Mouse (Mus musculus) megakaryocyte, embryonic 14.5 days (primary cell): ENCODE measurements at regions not wholly inside any gene's neighbourhood (a gene's known extent, or its start where the extent isn't known, plus 50 kb on each side); places are given as distances from the start of the nearest gene placed in this dataset.

ENCODE experiments used
- H3K27me3 ChIP-seq: replicated peaks from 2 replicates; pipeline ENCODE3; 2012; ENCODE audit warnings: inconsistent platforms
- H3K36me3 ChIP-seq: replicated peaks from 2 replicates; pipeline ENCODE3; 2012; ENCODE audit warnings: low read length, inconsistent platforms, mixed read lengths
- H3K4me1 ChIP-seq: 2 replicates; pipeline ENCODE4 v1.6.1; 2012; ENCODE audit warnings: inconsistent platforms
- H3K4me3 ChIP-seq: replicated peaks from 2 replicates; pipeline ENCODE3; 2012; ENCODE audit warnings: moderate library complexity, mild to moderate bottlenecking, inconsistent platforms
- H3K9me3 ChIP-seq: 2 replicates; pipeline ENCODE4 v1.6.1; 2012; ENCODE audit warnings: inconsistent platforms
- FLI1 ChIP-seq: IDR thresholded peaks from 2 replicates; pipeline ENCODE4 v1.6.1; 2012; ENCODE audit warnings: low read length, inconsistent platforms, mixed read lengths
- GATA1 ChIP-seq: IDR thresholded peaks from 3 replicates; pipeline ENCODE4 v1.6.1; 2012; ENCODE audit warnings: mixed read lengths, low read length, inconsistent platforms, borderline replicate concordance

DNA sequence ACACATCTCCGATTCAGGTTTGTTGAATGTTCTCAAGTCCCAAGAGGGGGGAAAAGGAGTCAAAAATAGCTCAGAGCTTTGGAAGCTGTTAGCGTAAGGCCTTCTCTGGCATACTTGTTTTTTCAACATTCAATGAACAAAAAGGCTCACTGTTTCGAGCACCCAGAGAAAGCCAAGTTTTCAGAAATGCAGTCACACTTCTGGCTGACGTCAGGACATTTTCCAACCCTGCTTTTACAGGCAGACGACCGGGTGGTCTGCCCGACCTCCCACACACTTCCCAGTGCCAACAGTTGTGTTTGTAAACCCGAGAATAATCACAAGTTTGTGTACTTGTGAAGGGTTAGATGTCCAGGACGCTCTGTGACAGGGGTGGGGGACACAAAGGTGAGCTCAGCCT is 218.5 kb downstream of the Wdr11 start:
- Histone ChIP-seq H3K9me3 (peaks cover 14% of the 10 kb centered on the region; the same call in 1 of the 2 replicates), H3K36me3 (no peaks in the 10 kb centered on the region), H3K4me1 (no peaks in the 10 kb centered on the region), H3K4me3 (no peak overlapping the region), H3K27me3 (no peaks in the 10 kb centered on the region)
- no peak for TF ChIP-seq GATA1
- no peak for TF ChIP-seq FLI1

DNA sequence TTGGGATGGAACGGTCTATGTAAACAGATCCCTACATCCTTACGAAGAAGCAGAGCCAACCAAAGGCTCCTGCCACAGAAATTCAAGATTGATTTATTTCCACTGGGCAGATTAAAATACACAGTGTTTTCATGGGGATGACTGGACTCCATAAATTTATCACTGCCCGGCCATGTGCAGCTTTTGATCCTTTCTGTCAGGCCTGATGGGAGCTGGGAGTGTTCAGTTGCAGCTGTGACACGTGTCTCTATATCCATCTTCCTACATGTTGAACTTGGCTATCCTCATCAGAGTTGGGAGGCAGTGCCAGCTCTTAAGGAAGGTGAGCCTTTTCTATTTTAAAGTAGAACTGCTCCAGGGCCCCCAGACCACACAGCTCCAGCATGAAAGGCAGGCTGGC is 218.9 kb downstream of the Wdr11 start:
- Histone ChIP-seq H3K9me3 (peaks cover 14% of the 10 kb centered on the region; the same call in 1 of the 2 replicates), H3K27me3 (no peaks in the 10 kb centered on the region), H3K4me3 (no peak overlapping the region), H3K36me3 (no peaks in the 10 kb centered on the region), H3K4me1 (no peaks in the 10 kb centered on the region)
- TF ChIP-seq GATA1 (no peak), FLI1 (no peak)

DNA sequence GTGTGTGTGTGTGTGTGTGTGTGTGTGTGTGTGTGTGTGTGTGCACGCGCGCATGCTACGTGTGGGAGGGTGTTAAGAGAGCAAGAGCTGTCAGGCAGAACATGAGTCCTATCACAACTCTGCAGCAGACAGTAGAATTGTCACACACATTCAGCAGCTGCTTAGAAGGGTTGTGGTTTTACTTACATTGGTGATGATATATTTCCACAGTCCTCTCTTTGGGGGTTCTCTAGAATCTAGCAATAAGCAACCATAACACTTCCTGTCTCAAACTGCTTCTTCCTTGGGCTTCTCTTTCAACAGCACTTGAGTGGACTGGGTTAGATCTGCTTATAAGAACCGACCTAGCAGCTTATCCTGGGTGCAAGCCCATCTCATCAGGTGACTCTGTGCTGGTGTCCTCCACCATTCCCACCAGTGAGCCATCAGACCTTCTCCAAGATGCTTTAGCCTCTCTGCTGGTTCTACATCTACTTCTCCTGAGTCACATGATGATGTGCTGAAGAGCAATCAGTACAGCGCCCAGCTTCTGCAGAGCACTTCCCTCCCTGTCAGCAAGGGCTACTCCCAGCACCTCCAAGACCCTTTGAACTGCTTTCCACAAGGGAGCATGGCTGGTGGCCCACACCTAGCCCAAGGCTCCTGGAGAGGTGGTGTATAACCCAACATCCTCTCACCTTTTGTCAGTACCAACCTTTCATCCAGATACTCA is 222.6 kb downstream of the Wdr11 start:
- no peaks in the 10 kb centered on the region for H3K27me3 ChIP-seq
- H3K9me3 ChIP-seq = peaks cover 27% of the 10 kb centered on the region
- H3K4me3 ChIP-seq = no peak overlapping the region
- no peaks in the 10 kb centered on the region for H3K4me1 ChIP-seq
- H3K36me3 ChIP-seq = no peaks in the 10 kb centered on the region
- TF ChIP-seq FLI1 = no peak
- no peak for TF ChIP-seq GATA1

- Histone ChIP-seq H3K27me3 (no peaks in the 10 kb centered on the region), H3K4me1 (no peaks in the 10 kb centered on the region), H3K4me3 (no peak overlapping the region), H3K9me3 (peaks cover 31% of the 10 kb centered on the region), H3K36me3 (no peaks in the 10 kb centered on the region)
- TF ChIP-seq GATA1 = no peak
Measured at GRCm38 (mm10) chr7:129818833-129819232, 227.2 kb downstream of the Wdr11 start.

DNA sequence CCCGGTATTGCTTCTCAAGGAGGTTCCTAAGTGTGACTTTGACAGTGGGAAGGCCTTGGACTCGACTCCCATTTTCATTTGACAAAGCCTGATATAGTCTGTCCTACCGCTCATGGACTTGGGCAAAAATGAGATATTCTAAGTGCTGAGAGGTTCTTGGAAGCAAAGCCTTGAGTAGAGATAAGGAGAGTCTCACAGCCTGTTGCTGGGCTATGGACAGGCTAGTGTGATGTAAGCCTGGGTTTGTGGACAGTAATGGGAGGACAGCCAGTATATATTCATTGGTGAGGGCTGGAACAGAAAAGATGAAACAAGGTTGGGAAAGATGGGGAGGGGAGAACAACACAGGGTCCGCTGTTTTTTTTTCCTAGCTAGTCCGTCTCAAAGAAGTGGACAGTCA is 228.0 kb downstream of the Wdr11 start:
- no peak for TF ChIP-seq FLI1
- TF ChIP-seq GATA1 = no peak
- Histone ChIP-seq H3K4me1 (no peaks in the 10 kb centered on the region), H3K9me3 (peaks cover 31% of the 10 kb centered on the region), H3K4me3 (no peak overlapping the region), H3K27me3 (no peaks in the 10 kb centered on the region), H3K36me3 (no peaks in the 10 kb centered on the region)

DNA sequence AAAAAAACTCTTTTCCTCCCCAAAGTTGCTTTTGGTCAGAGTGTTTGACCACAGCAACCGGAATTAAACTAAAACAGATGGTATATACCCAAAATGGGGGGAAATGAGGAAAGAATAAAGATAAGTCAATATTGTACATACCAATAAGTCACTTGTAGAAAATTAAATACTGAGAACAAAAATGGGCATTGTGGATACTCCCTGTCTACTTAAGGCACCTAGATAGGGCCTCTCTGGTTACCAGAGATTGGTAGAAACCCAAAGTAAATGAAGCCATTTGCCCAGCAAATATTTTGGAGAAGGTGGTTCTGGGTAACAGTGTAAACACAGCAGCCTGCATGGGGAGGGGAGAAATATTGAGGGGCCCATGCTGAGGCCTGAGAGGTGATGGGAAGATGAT is 237.3 kb downstream of the Wdr11 start:
- no peak for TF ChIP-seq FLI1
- TF ChIP-seq GATA1 = no peak
- Histone ChIP-seq H3K9me3 (peaks cover 25% of the 10 kb centered on the region; the same call in 1 of the 2 replicates), H3K4me3 (no peak overlapping the region), H3K4me1 (no peaks in the 10 kb centered on the region), H3K27me3 (no peaks in the 10 kb centered on the region), H3K36me3 (no peaks in the 10 kb centered on the region)

DNA sequence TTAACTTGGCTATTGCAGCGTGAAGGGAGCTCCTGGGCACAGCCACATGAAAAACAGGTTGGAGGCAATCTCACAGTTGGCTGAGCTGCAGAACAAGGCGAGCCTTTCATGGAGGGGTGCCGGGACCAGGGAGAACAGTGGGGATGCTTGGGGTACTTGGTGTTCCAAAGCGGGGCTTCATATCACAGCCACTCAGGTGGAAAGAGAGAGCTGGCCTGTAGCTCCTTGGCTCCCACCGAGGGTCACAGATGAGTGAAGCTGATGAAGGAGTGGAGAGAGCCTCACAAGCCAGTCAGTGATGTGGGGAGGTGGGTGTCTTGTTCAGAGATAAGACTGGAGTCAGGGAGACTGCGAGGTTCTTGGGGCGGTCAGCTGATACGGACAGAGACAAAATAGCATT is 241.2 kb downstream of the Wdr11 start:
- no peaks in the 10 kb centered on the region for H3K4me1 ChIP-seq
- H3K27me3 ChIP-seq = no peaks in the 10 kb centered on the region
- TF ChIP-seq GATA1 (no peak), FLI1 (no peak)
- peaks cover 18% of the 10 kb centered on the region for H3K9me3 ChIP-seq
- H3K4me3 ChIP-seq = no peak overlapping the region
- no peaks in the 10 kb centered on the region for H3K36me3 ChIP-seq

DNA sequence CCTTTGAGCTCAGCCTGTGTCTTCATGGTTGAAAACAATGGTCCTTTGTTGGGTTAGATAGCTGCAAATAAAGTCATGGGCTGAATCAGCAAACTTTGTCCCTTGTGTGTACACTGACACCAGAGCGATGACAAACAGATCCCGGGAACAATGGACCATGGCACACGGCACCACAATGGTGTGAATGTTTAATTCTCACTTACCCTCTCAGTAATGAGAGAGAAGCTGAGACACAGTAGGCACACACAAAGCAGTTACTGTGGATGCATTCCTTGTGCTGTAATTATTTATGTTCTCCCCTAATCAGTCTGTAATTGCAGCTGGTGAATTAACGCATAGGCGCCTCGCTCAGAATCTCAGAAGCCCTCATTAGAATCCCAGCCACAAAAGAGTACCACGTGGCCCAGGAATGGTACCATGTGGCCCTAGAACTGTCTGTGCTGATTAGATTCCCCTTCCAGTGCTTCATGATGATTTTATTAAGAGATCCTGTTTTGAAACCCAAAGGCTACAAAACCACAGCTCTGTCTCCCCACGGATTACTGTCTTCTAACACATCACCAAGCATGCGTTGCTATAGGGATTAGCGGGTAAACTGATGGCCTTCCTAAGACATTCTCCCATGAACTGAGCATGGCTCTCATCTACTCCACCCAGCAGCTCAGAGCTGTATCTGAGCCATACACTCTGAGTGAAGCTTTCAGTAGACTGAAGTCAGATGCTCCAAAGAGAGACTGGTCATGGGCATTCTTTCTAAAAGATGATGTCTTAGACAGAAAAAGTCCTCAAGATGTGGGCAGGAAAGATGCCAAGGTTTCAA is 250.8 kb downstream of the Wdr11 start:
- Histone ChIP-seq H3K9me3 (peaks cover 18% of the 10 kb centered on the region), H3K27me3 (no peaks in the 10 kb centered on the region), H3K4me3 (no peak overlapping the region), H3K4me1 (no peaks in the 10 kb centered on the region), H3K36me3 (no peaks in the 10 kb centered on the region)
- TF ChIP-seq FLI1 (no peak), GATA1 (no peak)

DNA sequence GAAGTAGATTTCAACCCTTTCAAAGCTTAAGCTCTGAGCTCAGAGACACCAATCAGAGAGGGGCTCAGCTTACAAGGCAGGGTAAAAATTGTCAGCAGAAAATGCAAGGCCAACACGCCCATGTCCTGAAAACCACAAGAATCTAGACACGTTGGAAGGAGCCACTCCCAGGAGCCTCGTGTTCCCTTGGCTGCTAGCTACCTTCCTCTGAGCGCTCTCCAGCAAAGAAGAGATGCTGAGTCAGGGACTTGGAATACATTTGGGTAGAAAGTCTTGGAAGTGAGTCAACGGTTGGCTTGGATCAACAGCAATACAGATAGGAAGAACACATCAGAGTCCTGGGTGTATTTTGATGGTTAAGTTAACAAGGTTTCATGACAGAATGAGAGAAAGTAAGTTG is 255.5 kb downstream of the Wdr11 start:
- TF ChIP-seq GATA1 = no peak
- TF ChIP-seq FLI1 = no peak
- Histone ChIP-seq H3K27me3 (no peaks in the 10 kb centered on the region), H3K9me3 (peaks cover 22% of the 10 kb centered on the region)

DNA sequence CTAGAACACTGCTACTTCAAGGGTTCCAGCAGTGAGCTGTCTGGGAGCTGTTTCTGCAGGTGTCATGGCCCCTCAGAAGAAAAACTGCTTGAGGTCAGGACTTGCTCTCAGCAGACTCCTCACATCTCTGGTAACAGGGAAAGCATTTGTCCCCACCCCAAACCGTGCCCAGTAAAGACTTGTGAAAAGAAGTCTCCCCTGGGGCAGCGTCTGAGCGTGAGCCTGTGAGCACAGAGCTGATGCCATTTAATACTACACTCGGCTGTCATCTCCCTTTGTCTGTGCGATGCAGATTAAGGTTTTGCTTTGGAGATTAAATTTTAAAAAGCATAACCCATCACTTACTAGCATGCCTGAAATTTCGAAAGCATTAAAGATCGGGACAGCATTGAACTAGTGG is 261.9 kb downstream of the Wdr11 start:
- Histone ChIP-seq H3K27me3 (no peaks in the 10 kb centered on the region), H3K9me3 (peaks cover 10% of the 10 kb centered on the region; the same call in 1 of the 2 replicates), H3K4me1 (no peaks in the 10 kb centered on the region), H3K4me3 (no peak overlapping the region), H3K36me3 (no peaks in the 10 kb centered on the region)
- TF ChIP-seq FLI1 = no peak
- TF ChIP-seq GATA1 = no peak

More for the DNA sequence above, 255.5 kb downstream of the Wdr11 start:
- Histone ChIP-seq H3K4me1 (no peaks in the 10 kb centered on the region), H3K36me3 (no peaks in the 10 kb centered on the region), H3K4me3 (no peak overlapping the region)
